Mouse (Mus musculus) MEL (cell line): ENCODE measurements around the gene Copz1.

Experiments used
- CTCF ChIP-seq, 3 experiments: IDR thresholded peaks in 2 of 3; conservative IDR thresholded peaks in 1 of 3; 2 replicates each; pipeline ENCODE4 v1.5.1; 2011 to 2012; ENCODE audit warnings: low read length in 3 of 3, low read depth in 2 of 3, mild to moderate bottlenecking in 2 of 3, improper control_type of control experiment in 1 of 3, inconsistent platforms in 1 of 3, mixed read lengths in 1 of 3, moderate library complexity in 1 of 3; ENCODE audit not compliant: control insufficient read depth in 1 of 3, insufficient read depth in 1 of 3, poor library complexity in 1 of 3, severe bottlenecking in 1 of 3
- KAT2A ChIP-seq: conservative IDR thresholded peaks from 2 replicates; pipeline ENCODE4 v1.6.1; 2012; ENCODE audit warnings: low read depth, low read length, improper control_type of control experiment, inconsistent platforms
- MAFK ChIP-seq: IDR thresholded peaks from 2 replicates; pipeline ENCODE4 v1.6.1; 2011; ENCODE audit warnings: low read depth, mild to moderate bottlenecking, low read length, improper control_type of control experiment, borderline replicate concordance
- MYC ChIP-seq: IDR thresholded peaks from 2 replicates; pipeline ENCODE4 v1.6.1; 2011; ENCODE audit warnings: low read depth, mild to moderate bottlenecking, low read length, improper control_type of control experiment, moderate library complexity
- NRF1 ChIP-seq: IDR thresholded peaks from 2 replicates; pipeline ENCODE4 v1.6.1; 2014; ENCODE audit warnings: low read depth, mild to moderate bottlenecking, inconsistent platforms, low read length, improper control_type of control experiment, moderate library complexity; ENCODE audit not compliant: poor library complexity, insufficient read depth, severe bottlenecking
- POLR2A ChIP-seq, 2 experiments: IDR thresholded peaks; 2 replicates each; pipeline ENCODE4 v1.6.1; 2011 to 2012; ENCODE audit warnings: low read length in 2 of 2, mild to moderate bottlenecking in 2 of 2, control low read depth in 1 of 2, improper control_type of control experiment in 1 of 2, low read depth in 1 of 2, moderate library complexity in 1 of 2; ENCODE audit not compliant: control insufficient read depth in 1 of 2, insufficient read depth in 1 of 2, poor library complexity in 1 of 2
- TAL1 ChIP-seq: IDR thresholded peaks from 2 replicates; pipeline ENCODE4 v1.6.1; 2012; ENCODE audit warnings: mild to moderate bottlenecking, inconsistent platforms, low read length, moderate library complexity, mixed read lengths

DNA sequence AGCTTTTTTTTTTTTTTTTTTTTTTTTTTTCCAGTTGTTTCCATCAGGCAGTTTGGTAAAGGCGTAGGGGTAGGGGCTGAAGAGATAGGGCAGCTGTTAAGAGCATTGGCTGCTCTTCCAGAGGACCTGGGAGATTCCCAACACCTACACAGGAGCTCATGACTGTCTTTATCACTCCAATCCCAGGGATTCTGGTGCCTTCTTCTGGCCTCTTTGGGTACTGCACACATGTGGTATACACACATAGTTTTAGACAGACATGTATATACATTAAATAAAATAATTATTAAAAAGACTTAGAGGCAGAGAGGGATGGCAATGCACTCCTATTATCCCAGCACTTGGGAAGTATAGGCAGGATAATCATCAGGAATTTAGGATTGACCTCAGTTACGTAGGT is 20.9 kb downstream of the Copz1 start:
- TF ChIP-seq POLR2A (IDR thresholded peaks at IDR 0.05; ENCODE audit: control insufficient read depth in 1 of 2, insufficient read depth in 1 of 2, low read depth in 1 of 2, low read length in 2 of 2, poor library complexity in 1 of 2), result no peak
- TF ChIP-seq MYC, result no peak
- no peak for TF ChIP-seq KAT2A
- no peak for TF ChIP-seq NRF1
- no peak for TF ChIP-seq MAFK
- TF ChIP-seq TAL1, result no peak
- TF ChIP-seq CTCF (IDR thresholded peaks at IDR 0.05 in 2 of 3, conservative IDR thresholded peaks at IDR 0.05 in 1 of 3; ENCODE audit: control insufficient read depth in 1 of 3, insufficient read depth in 1 of 3, low read depth in 2 of 3, low read length in 3 of 3, poor library complexity in 1 of 3, severe bottlenecking in 1 of 3), result peak in 2 of 3 experiments; percentile 5 to 7; a peak in 1 of 6 replicates
